In the genomic region with DNA sequence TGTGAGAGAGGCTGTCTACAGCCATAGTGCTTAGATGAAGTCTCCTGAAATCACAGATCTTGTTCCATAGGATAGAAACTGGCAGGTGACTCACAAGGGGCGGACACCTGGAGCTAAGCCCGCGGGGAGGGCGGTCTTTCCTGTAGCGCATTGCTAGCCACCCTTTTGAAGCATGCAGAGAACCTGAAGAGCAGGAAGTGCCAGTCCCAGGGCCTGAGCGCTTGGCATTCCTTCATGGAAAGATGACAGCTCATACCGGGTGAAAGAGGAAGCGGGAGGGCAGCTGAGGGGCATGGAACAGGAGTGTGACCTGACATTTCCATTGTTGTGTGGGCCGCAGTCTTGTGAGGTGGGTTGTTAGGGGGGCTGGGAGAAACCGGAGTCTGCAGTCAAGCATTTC, we compare ENCODE assay signal across 8 mouse cellular contexts. TPM values are rescaled to one million over a fixed set of nuclear protein-coding genes. Genes with fewer than 3 reads are reported as not detected.
DNase-seq lines count a peak whose midpoint lies in the region; ATAC-seq and TF ChIP-seq lines count a peak whose summit lies in the region.
"Had no signal": no experiment of that assay in that cellular context is flagged by ENCODE, and none has a peak within 500 bp of the region (broad histone marks: within the 10 kb centered on the region; RNA-seq: fewer than 3 reads in every experiment).

No protein-coding gene starts in this region.

- H3K4me2 ChIP-seq in heart, embryonic 15.5 days = peak overlapping the region; percentile 24

- H3K4me1 ChIP-seq in heart, embryonic 15.5 days (replicated peaks) = peaks cover 16% of the 10 kb centered on the region
- no peaks in the 10 kb centered on the region for H3K4me1 ChIP-seq in midbrain, embryonic 10.5 days
- H3K4me1 ChIP-seq in thymus, adult 2 months (replicated peaks; ENCODE audit: control insufficient read depth, insufficient read depth, low read length) = peaks cover 24% of the 10 kb centered on the region

- no peaks in the 10 kb centered on the region for H3K9me3 ChIP-seq in heart, embryonic 15.5 days (replicated peaks)
- no peaks in the 10 kb centered on the region for H3K9me3 ChIP-seq in midbrain, embryonic 10.5 days (replicated peaks)

- no peak overlapping the region for H3K4me3 ChIP-seq in heart, embryonic 15.5 days
- H3K4me3 ChIP-seq in midbrain, embryonic 10.5 days = no peak overlapping the region
- no peak overlapping the region for H3K4me3 ChIP-seq in thymus, adult 2 months (ENCODE audit: control insufficient read depth, insufficient read depth, low read length)

- WGBS in heart, embryonic 15.5 days = 23% methylated on average over 10 of the region's 10 CpGs
- 27% methylated on average over 10 of the region's 10 CpGs for WGBS in large intestine, adult 2 months
- WGBS in midbrain, embryonic 10.5 days = 53% methylated on average over 10 of the region's 10 CpGs
- 91% methylated on average over 10 of the region's 10 CpGs for WGBS in thymus, adult 2 months

- H3K36me3 ChIP-seq in heart, embryonic 15.5 days = no peaks in the 10 kb centered on the region
- H3K36me3 ChIP-seq in midbrain, embryonic 10.5 days = no peaks in the 10 kb centered on the region
- no peaks in the 10 kb centered on the region for H3K36me3 ChIP-seq in thymus, adult 2 months (ENCODE audit: control insufficient read depth, insufficient read depth, low read length)

- H3K9ac ChIP-seq in heart, embryonic 15.5 days = no peak overlapping the region

- 0 out of 2 replicates have a peak overlapping the region, but pooled peaks have one; percentile 0 for H3K27ac ChIP-seq in heart, embryonic 15.5 days
- no peak overlapping the region for H3K27ac ChIP-seq in midbrain, embryonic 10.5 days (replicated peaks)
- no peak overlapping the region for H3K27ac ChIP-seq in thymus, adult 2 months (ENCODE audit: control insufficient read depth, insufficient read depth, low read length)
- H3K27ac ChIP-seq: macrophage had no signal

- H3K27me3 ChIP-seq in heart, embryonic 15.5 days = no peaks in the 10 kb centered on the region
- H3K27me3 ChIP-seq in midbrain, embryonic 10.5 days (ENCODE audit: low read depth, poor library complexity, severe bottlenecking) = no peaks in the 10 kb centered on the region
- no peaks in the 10 kb centered on the region for H3K27me3 ChIP-seq in thymus, adult 2 months (ENCODE audit: control insufficient read depth, insufficient read depth, low read length)

- peak; percentile 60 for ATAC-seq in heart, embryonic 15.5 days (replicated peaks; ENCODE audit: insufficient number of reproducible peaks, insufficient read depth, low FRiP score, low read depth)

- TF ChIP-seq POLR2A in thymus, adult 2 months (IDR thresholded peaks at IDR 0.05; ENCODE audit: control insufficient read depth, extremely low read depth, insufficient read depth, low read length, poor library complexity) = no peak

- DNase-seq in embryo, embryonic 10.5 days (ENCODE audit: low spot score) = peak; percentile 29
- peak; percentile 52 for DNase-seq in large intestine, adult 2 months (ENCODE audit: low read depth, low spot score)
- DNase-seq in urinary bladder, adult 18-20 months (ENCODE audit: low spot score in 2 of 2) = peak; percentile 62 to 74
- no peak for DNase-seq in spleen, adult 12 weeks (ENCODE audit: low spot score)
- no peak for DNase-seq in midbrain, embryonic 10.5 days (ENCODE audit: low spot score)
- DNase-seq in thymus, adult 2 months = no peak

- no peak for TF ChIP-seq CTCF in thymus, adult 2 months (IDR thresholded peaks at IDR 0.05; ENCODE audit: borderline replicate concordance, control insufficient read depth, extremely low read depth, insufficient read depth, low read length, poor library complexity)

RNA-seq across cellular contexts. Expression of gene Prkch, which starts 33.1 kb away (rescaled TPM):
- polyA plus RNA-seq in heart, embryonic 15.5 days (2015; fragmentation: Nextera tagmentation; extraction: Ambion mirVana) = 11.3 and 15.8 TPM in 2 replicates
- 3.0 and 4.4 TPM in 2 replicates for polyA plus RNA-seq in large intestine, adult 2 months (2012; rRNA removed)
- 4.0 and 4.9 TPM in 2 replicates for polyA plus RNA-seq in midbrain, embryonic 10.5 days (2016; fragmentation: Nextera tagmentation; extraction: Ambion mirVana)
- polyA plus RNA-seq in thymus, adult 2 months (2012; rRNA removed) = 43.1 and 45.5 TPM in 2 replicates

Comparison
In these comparisons a context has a peak if more than half of its experiments do, and no peak if none do; other contexts are left out.
1. DNase-seq: peak in embryo, embryonic 10.5 days (single experiment), large intestine, adult 2 months (single experiment) and urinary bladder, adult 18-20 months (2 of 2); none in spleen, adult 12 weeks (single experiment), midbrain, embryonic 10.5 days (single experiment) and thymus, adult 2 months (single experiment).